Mouse (Mus musculus): ENCODE data around the gene Fam222b.

- TF ChIP-seq CTCF (IDR thresholded peaks at IDR 0.05; ENCODE audit: low read depth) (no peak), EP300 (IDR thresholded peaks at IDR 0.05; ENCODE audit: low read depth) (no peak)
These were observed 95.0 kb downstream of the Fam222b start for GRCm38 (mm10) chr11:78189234-78190040.

Data from liver, postnatal 0 days (tissue).